Mouse (Mus musculus): ENCODE measurements around the gene Camkmt.

Camkmt gene

DNA sequence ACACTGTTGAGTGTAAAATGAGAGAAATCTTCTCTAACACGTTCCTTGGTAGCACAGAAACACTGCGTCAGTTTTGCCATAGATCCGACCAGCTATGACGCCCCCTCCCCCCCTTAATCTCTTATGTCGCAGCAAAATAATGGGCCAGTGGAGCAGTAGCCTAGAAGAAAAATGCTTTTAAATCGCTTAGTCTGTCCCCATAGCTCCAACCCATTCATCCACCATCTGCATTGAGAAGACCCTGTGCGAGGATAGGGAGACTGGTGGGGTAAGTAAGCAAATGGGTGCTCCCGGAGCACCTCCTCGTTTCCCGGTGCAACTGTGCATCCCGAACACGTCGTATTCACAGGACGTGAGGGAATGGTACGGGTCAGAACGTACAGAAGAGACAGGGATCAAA is 731 bp upstream of the Camkmt start:
- no peak for DNase-seq (ENCODE audit: low read depth, low spot score)

- DNase-seq (ENCODE audit: low read depth, low spot score), result no peak
Observed at GRCm38 (mm10) chr17:85091762-85092161, 1.4 kb downstream of the Camkmt start.

- no peak for DNase-seq (ENCODE audit: low read depth, low spot score)
Observed at GRCm38 (mm10) chr17:85096396-85096795, 6.0 kb downstream of the Camkmt start.

DNA sequence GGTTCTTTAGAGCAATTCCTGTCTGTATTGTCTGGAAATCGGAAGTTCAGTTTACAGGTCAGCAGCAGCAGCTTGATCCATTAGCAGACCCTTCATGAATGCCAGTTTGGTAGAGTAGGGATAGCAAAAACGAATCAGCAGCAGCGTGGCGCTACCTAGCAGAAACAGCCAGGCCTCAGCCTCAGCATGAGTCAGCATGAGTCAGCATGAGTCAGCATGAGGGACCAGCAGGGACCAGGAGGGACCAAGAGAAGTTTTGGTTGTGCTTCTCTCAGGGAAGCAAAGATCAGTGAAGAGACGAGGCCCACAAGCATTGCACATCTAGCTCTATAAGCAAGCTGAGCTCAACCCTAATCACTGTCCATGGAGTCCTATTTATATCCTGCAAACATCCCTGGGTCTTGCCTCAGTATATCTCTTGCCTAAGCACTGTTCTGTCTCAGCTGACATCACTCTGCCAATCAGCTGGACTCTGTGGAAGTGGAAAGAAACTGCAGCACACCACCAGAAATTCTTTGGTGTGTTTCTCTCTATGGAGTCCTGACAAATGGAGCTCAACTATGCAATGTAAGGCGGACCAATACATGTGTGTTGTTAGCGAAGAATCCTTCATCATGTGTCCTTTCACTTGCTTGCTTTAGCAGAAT is 8.4 kb downstream of the Camkmt start:
- peak; percentile 73 for DNase-seq (ENCODE audit: low read depth, low spot score)

DNA sequence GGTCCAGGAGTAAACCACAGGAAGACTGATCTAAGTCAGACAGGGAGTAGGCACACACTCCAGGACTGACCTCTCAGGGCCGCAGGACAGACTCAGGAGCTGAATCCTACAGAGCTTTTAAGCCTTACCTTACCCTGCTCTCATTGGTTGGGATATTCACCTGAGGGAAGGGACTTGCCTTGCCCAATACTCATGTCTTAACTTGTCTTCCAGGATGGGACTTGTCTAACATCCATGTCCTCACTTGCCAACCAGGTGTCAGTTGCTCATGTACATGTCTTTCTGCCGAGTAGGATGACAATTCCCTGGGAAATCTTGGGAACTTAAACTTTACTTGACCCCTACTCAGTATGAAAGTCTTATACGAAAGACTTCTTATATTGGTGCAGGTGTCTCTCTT is 9.9 kb downstream of the Camkmt start:
- DNase-seq (ENCODE audit: low read depth, low spot score), result no peak

DNA sequence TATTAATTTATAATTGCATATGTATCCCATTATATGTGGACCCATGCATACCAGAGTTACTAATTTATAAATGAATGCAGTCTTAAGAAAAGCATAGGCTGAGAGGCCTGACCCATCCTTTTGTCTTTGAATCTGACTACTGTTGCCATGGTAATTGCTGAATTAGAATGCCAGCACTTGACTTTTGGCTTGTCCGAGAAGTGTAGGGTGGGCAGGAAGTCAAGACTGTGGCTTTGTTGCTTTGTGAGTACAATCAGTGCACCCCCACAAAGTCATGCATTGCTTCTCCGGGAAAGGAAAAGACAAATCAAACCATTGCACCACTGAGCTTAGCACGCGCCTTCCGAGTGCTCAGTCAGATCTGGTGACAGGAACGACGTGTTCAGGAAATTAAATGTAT is 11.4 kb downstream of the Camkmt start:
- DNase-seq (ENCODE audit: low read depth, low spot score), result peak; percentile 86

GRCm38 (mm10) chr17:85103310-85103709 is 13.0 kb downstream of the Camkmt start:
- no peak for DNase-seq (ENCODE audit: low read depth, low spot score)

- DNase-seq (ENCODE audit: low read depth, low spot score), result no peak
Observed at GRCm38 (mm10) chr17:85110640-85111039, 20.3 kb downstream of the Camkmt start.

DNA sequence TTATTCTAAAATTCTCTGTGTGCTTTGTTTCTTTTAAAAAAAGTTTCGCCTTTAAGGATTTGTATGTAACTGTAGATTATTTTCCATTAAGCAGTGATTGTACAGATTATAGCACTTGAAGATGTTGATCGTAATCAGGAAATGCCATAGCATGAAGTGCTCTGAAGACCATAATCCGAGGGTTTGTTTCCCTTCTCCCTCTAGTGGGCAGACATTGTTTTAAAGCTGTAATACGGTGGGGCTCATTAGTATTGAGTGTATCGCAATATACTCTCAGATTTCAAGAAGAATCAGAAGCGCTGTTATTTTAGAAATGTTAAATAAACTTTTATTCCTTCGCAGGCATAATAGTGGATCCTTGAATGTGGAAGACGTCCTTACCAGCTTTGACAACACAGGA is 23.1 kb downstream of the Camkmt start:
- no peak for DNase-seq (ENCODE audit: low read depth, low spot score)

GRCm38 (mm10) chr17:85116643-85117042 is 26.3 kb downstream of the Camkmt start:
- peak; percentile 46 for DNase-seq (ENCODE audit: low read depth, low spot score)

- no peak for DNase-seq (ENCODE audit: low read depth, low spot score)
Observed at GRCm38 (mm10) chr17:85138393-85138792, 48.0 kb downstream of the Camkmt start.

DNA sequence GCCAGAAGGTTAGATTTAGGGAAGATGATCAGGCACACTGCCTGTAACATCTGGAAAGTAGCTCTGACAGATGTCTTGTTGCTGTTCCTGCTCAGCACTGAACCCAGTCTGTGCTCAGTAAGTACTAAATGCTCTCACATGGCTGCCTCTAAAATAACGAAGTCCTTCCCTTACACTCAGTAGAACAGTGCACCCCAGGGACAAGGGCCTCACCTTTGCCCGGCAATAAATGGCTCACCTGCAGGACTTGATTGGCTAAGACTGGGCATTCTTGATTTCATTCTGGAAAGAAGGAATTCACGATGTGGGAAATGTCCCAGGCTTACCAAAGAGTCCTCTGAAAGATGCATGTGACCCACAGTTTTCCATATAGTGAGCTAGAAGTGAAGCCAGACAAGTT is 51.3 kb downstream of the Camkmt start:
- no peak for DNase-seq (ENCODE audit: low read depth, low spot score)

- peak; percentile 76 for DNase-seq (ENCODE audit: low read depth, low spot score)
Observed at GRCm38 (mm10) chr17:85142495-85143111, 52.3 kb downstream of the Camkmt start.

DNA sequence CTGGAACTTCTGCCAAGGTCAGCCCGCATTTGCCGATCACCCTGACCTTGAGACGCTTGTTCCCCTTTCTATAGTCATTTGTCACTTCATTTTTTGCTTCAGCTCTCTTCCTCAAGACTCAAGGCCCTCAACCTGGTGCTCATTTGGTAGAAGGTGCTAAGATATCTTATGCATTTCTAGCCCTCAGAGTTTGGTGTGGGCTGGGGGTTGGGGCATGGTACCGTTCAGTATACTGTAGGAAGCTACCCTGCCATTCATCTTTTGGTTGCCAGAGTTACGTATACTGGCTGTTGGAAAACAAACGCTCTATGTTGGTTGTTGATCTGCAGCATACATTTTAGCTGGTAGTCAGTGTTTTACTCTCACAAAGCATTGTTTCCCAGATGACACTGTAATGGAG is 53.8 kb downstream of the Camkmt start:
- no peak for DNase-seq (ENCODE audit: low read depth, low spot score)

DNA sequence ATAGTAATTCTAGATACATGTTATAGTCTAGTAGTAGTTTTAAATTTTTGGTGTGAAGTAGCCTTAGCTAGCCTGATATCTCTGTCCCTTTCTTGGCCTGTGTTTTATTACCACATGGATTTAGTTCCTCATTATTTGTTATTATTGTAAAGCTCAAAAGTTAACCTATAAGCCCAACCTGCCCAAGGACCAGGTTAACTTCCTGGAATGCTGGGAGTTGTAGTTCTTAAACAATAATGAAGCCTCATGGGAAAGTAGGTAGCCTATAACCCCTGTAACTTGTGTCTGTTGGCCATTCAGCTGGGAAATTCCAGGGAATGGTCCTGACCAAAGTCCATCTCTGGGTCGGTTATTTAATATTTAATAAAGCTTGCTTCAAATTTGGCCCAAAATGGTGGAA is 58.0 kb downstream of the Camkmt start:
- DNase-seq (ENCODE audit: low read depth, low spot score), result no peak

DNA sequence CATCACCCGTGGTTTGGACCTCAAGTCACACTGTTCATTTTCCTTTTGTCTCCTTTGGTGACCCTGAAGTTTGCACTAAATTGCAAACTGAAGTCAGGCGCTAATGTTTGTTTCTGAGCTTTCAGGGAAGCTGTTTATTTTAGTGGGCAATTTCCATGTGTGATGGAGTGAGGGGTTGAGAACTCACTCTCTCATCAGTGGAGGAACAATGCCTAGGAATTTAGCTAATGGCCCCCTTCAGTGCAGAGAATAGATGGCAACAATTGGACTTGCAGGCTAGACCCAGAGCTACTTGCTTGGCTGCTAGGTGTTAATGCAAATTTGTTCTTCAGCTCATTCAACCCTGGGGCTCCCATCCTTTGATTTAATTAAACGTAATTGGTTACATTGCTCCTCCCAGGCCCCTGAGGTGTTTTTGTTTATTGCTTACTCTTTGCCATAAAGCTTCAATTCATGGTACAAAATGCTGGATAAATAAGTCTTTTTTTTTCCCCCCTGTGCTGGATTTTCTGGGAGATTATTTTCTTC is 58.9 kb downstream of the Camkmt start:
- peak; percentile 48 for DNase-seq (ENCODE audit: low read depth, low spot score)

DNA sequence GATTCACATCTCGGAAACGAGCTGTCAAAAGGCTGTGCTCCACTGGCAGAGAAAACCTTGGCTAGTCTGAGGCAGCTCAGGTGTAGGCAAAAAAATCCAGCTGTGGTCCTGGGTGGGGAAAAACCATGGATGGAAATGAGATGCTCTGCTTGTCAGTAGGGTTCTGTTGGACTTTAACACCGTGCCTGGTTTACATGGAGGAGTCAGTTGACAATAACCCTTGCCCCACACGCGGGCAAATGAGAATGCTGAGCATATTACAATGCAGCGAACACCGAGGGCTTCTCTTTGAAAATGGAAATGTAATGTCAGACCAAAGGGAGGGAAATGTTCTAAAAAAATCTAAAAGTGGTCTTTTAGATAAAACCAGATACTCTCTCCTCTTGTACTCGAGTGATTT is 60.9 kb downstream of the Camkmt start:
- DNase-seq (ENCODE audit: low read depth, low spot score), result no peak

DNA sequence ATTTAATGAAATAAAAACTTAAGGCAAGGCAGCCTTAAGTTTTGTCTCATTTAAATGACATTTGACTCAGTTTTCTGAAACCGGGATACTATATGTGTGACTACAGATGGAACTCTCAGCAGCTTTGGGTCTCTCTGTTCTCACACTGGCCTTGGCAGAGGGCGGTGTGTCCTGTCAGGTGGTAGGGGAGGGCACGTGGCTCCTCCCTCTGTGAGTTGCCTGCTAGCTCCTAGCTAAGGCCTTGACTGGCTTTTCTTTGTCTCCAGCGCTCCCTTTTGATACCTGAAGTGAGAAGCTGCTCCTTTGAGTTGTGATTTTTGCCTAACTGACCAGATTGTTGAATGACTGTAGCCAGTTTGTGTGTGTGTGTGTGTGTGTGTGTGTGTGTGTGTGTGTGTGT is 67.8 kb downstream of the Camkmt start:
- DNase-seq (ENCODE audit: low read depth, low spot score), result peak; percentile 83

- no peak for DNase-seq (ENCODE audit: low read depth, low spot score)
Observed at GRCm38 (mm10) chr17:85159526-85159925, 69.2 kb downstream of the Camkmt start.

GRCm38 (mm10) chr17:85160786-85161185 is 70.4 kb downstream of the Camkmt start:
- peak; percentile 76 for DNase-seq (ENCODE audit: low read depth, low spot score)

GRCm38 (mm10) chr17:85162569-85163271 is 72.4 kb downstream of the Camkmt start:
- DNase-seq (ENCODE audit: low read depth, low spot score), result peak; percentile 95

GRCm38 (mm10) chr17:85163272-85163610 is 72.9 kb downstream of the Camkmt start:
- DNase-seq (ENCODE audit: low read depth, low spot score), result no peak

- no peak for DNase-seq (ENCODE audit: low read depth, low spot score)
Observed at GRCm38 (mm10) chr17:85168761-85169160, 78.4 kb downstream of the Camkmt start.
